Mouse (Mus musculus) spleen, postnatal 0 days (tissue): Measurements from ENCODE around the gene Fbxl16. TPM values are rescaled to one million over a fixed set of nuclear protein-coding genes. Genes with fewer than 3 reads are reported as not detected.

Experiments used
- polyA plus RNA-seq: library from polyadenylated mRNA; unstranded; fragments of >200 nt; fragmentation: Nextera tagmentation; extraction: Ambion mirVana; gene quantifications from 2 replicates; pipeline ENCODE4 v1.2.1, GENCODE M21; 2015

Gene Fbxl16
- 0.38 and 0.73 TPM in 2 replicates for polyA plus RNA-seq

GRCm38 (mm10) chr17:25808789-25809605 lies at the start of gene Fbxl16:
Gene Fbxl16 (plus strand): TSS chr17:25809085.

GRCm38 (mm10) chr17:25773549-25774120 lies 35.2 kb upstream of the Fbxl16 start, which contains the start of gene Narfl:
Gene Narfl (plus strand): TSS chr17:25773776.

GRCm38 (mm10) chr17:25785281-25785745 lies 23.6 kb upstream of the Fbxl16 start, which contains the start of gene Haghl:
Gene Haghl (minus strand): TSS chr17:25785673.

GRCm38 (mm10) chr17:25786280-25786679 lies 22.6 kb upstream of the Fbxl16 start, which contains the start of gene Ccdc78:
Gene Ccdc78 (plus strand): TSS chr17:25786580.

GRCm38 (mm10) chr17:25792615-25793014 lies 16.3 kb upstream of the Fbxl16 start, which contains the start of gene Fam173a:
Gene Fam173a (minus strand): TSS chr17:25792901.

GRCm38 (mm10) chr17:25795609-25796092 lies 13.2 kb upstream of the Fbxl16 start, which contains the start of gene AC134908.4:
Gene AC134908.4 (minus strand): TSS chr17:25795659.

GRCm38 (mm10) chr17:25796951-25797369 lies 11.9 kb upstream of the Fbxl16 start, which contains the start of gene Metrn:
Gene Metrn (minus strand): TSS chr17:25797136.

GRCm38 (mm10) chr17:25823452-25823851 lies 14.6 kb downstream of the Fbxl16 start, which contains the start of gene Wdr24:
Gene Wdr24 (plus strand): TSS chr17:25823627.

GRCm38 (mm10) chr17:25828712-25829557 lies 20.1 kb downstream of the Fbxl16 start, which contains the start of gene Jmjd8:
Gene Jmjd8 (plus strand): TSS chr17:25828867.

GRCm38 (mm10) chr17:25833291-25833663 lies 24.4 kb downstream of the Fbxl16 start, which contains the start of gene Stub1:
Gene Stub1 (minus strand): TSS chr17:25833404.

GRCm38 (mm10) chr17:25837076-25837410 lies 28.2 kb downstream of the Fbxl16 start, which contains the start of gene Rhbdl1:
Gene Rhbdl1 (minus strand): TSS chr17:25837295.

GRCm38 (mm10) chr17:25841117-25841880 lies 32.4 kb downstream of the Fbxl16 start, which contains the start of gene Gm20683:
Gene Gm20683 (minus strand): TSS chr17:25841763.

GRCm38 (mm10) chr17:25844396-25844901 lies 35.6 kb downstream of the Fbxl16 start, which contains the start of gene Rhot2:
Gene Rhot2 (minus strand): TSS chr17:25844851.

GRCm38 (mm10) chr17:25860832-25861703 lies 52.2 kb downstream of the Fbxl16 start, which contains the start of gene Wdr90:
Gene Wdr90 (minus strand): TSS chr17:25861501.

GRCm38 (mm10) chr17:25868601-25869191 lies 59.8 kb downstream of the Fbxl16 start, which contains the start of gene Mcrip2:
Gene Mcrip2 (minus strand): TSS chr17:25868764.

